Mouse (Mus musculus): ENCODE measurements around the gene Vrtn. TPM values are rescaled to one million over a fixed set of nuclear protein-coding genes. Genes with fewer than 3 reads are reported as not detected.

The Vrtn gene
- polyA plus RNA-seq, 1 experiment from 2014 or later: not detected

Other genes with a start within 250 kb of the Vrtn start
- 33.2 and 37.9 TPM in 2 replicates for gene Entpd5, start 232.0 kb upstream of the Vrtn start, polyA plus RNA-seq (2014; fragmentation: Nextera tagmentation; extraction: Ambion mirVana)
- 1.7 and 1.8 TPM in 2 replicates for gene Bbof1, start 231.9 kb upstream of the Vrtn start, polyA plus RNA-seq (2014; fragmentation: Nextera tagmentation; extraction: Ambion mirVana)
- gene Rnf113a2, start 223.8 kb upstream of the Vrtn start, polyA plus RNA-seq (2014; fragmentation: Nextera tagmentation; extraction: Ambion mirVana): 19.1 and 20.3 TPM in 2 replicates
- gene Aldh6a1, start 190.0 kb upstream of the Vrtn start, polyA plus RNA-seq (2014; fragmentation: Nextera tagmentation; extraction: Ambion mirVana): 60.5 and 62.6 TPM in 2 replicates
- 14.2 and 14.7 TPM in 2 replicates for gene Lin52, start 189.6 kb upstream of the Vrtn start, polyA plus RNA-seq (2014; fragmentation: Nextera tagmentation; extraction: Ambion mirVana)
- gene Vsx2, start 71.3 kb upstream of the Vrtn start, polyA plus RNA-seq (2014; fragmentation: Nextera tagmentation; extraction: Ambion mirVana): not detected in 2 replicates
- gene Abcd4, start 23.6 kb upstream of the Vrtn start, polyA plus RNA-seq (2014; fragmentation: Nextera tagmentation; extraction: Ambion mirVana): 8.5 and 9.7 TPM in 2 replicates
- gene Syndig1l, start 57.8 kb downstream of the Vrtn start, polyA plus RNA-seq (2014; fragmentation: Nextera tagmentation; extraction: Ambion mirVana): not detected in 2 replicates
- gene Npc2, start 132.1 kb downstream of the Vrtn start, polyA plus RNA-seq (2014; fragmentation: Nextera tagmentation; extraction: Ambion mirVana): 50.8 and 56.6 TPM in 2 replicates
- gene Isca2, start 132.2 kb downstream of the Vrtn start, polyA plus RNA-seq (2014; fragmentation: Nextera tagmentation; extraction: Ambion mirVana): 164 and 167 TPM in 2 replicates
- 2.9 and 3.0 TPM in 2 replicates for gene Ltbp2, start 235.5 kb downstream of the Vrtn start, polyA plus RNA-seq (2014; fragmentation: Nextera tagmentation; extraction: Ambion mirVana)